Mouse (Mus musculus): ENCODE data around the gene Txndc11. TPM values are rescaled to one million over a fixed set of nuclear protein-coding genes. Genes with fewer than 3 reads are reported as not detected.

The Txndc11 gene
- total and polyA plus RNA-seq, 3 experiments: 24.9 to 33.7 TPM; not detected in 1

DNA sequence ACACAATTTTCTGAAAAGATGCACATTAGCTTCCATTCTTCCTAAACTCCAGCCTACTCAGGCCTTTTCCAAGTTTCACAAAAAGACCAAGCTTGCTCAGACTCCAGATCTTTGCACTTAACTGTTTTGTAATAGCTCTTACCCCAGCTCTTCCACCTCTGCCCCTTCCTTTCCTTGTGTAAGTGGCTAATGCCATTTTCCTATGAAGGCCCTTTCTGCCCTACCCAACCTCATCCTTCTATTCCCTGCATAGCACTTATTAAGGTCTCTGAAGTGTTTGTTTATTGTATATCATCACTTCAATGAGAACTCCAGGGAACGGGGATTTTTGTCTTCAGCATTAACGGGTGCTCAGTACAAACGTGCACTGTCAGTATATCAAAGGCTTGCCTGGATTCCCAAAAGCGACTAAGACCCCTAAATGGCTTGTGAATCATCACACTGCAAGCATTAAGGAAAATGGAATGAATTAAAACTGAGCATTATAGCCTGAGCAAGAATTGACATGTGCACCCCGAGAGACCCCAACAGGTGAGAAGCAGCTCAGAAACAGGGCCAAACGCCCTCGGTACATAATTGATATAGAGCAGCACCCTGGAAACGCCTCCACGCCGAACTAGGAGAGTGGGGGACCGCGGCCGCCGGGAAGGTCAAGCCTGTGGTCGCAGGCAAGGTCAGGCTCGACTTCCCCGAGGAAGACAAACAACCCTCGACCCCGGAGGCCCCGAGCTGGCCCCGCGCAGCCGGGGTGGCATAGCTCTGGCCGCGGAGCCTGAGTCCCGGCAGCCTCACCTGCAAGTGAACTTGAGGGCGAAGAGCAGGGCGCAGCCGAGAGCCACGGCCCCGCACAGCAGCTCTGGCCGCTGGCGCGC, 738 bp downstream of the Txndc11 start:
- Histone ChIP-seq H3K36me3 (ENCODE audit: control insufficient read depth in 1 of 2, insufficient read depth in 2 of 2, low read length in 2 of 2) (peaks cover 3 to 28% of the 10 kb centered on the region in 2 experiments), H3K9me3 (replicated peaks; ENCODE audit: insufficient read depth, low read length) (no peaks in the 10 kb centered on the region)
- peak; percentile 51 for DNase-seq (ENCODE audit: low read depth, low spot score)

DNA sequence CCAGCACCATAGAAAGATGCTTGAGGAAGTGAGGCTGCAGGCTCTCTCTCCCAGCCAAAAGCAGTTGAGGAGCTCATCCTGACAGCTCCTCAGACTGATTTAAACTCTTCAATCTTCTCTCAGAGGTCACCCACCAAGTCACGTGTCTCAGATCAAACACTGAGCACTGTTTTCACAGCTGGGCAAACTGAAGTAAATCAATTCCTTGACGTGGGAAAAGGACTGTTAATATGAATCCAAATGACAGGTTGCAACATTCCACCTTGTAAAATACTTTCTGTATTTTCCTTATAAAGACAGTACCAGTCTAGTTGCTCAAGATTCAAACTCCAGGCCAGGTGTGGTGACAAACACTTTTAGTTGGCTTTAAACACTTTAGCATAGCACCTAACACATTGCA, 1.6 kb downstream of the Txndc11 start:
- H3K9ac ChIP-seq (ENCODE audit: control insufficient read depth, low read depth, low read length, poor library complexity, severe bottlenecking): peak overlapping the region; percentile 96
- peaks cover 4 to 9% of the 10 kb centered on the region in 2 experiments for H3K4me1 ChIP-seq (ENCODE audit: control insufficient read depth in 1 of 2, insufficient read depth in 2 of 2, low read length in 2 of 2)
- peak overlapping the region; percentile 81 to 100; a peak in 3 of 4 replicates for H3K4me3 ChIP-seq (ENCODE audit: control insufficient read depth in 1 of 2, insufficient read depth in 1 of 2, low read depth in 2 of 2, low read length in 2 of 2)
- TF ChIP-seq KAT2A (conservative IDR thresholded peaks at IDR 0.05; ENCODE audit: low read depth, low read length): no peak
- no peak for TF ChIP-seq BHLHE40 (IDR thresholded peaks at IDR 0.05; ENCODE audit: borderline replicate concordance, low read depth, low read length)
- TF ChIP-seq NRF1 (IDR thresholded peaks at IDR 0.05; ENCODE audit: insufficient read depth, low read depth, low read length, poor library complexity, severe bottlenecking): no peak
- no peak for TF ChIP-seq MEF2A (IDR thresholded peaks at IDR 0.05; ENCODE audit: extremely low read depth, insufficient replicate concordance, low read depth, low read length, poor library complexity, severe bottlenecking)
- H3K27ac ChIP-seq (ENCODE audit: control insufficient read depth, low read depth, low read length): no peak overlapping the region
- no peaks in the 10 kb centered on the region for H3K27me3 ChIP-seq (ENCODE audit: control insufficient read depth in 1 of 2, insufficient read depth in 2 of 2, low read length in 2 of 2)
- peaks cover 34% of the 10 kb centered on the region for H3K79me2 ChIP-seq (ENCODE audit: control insufficient read depth, insufficient read depth, low read length, poor library complexity)
- peak; percentile 49 for DNase-seq (ENCODE audit: low read depth, low spot score)
- H3K36me3 ChIP-seq (ENCODE audit: control insufficient read depth in 1 of 2, insufficient read depth in 2 of 2, low read length in 2 of 2): peaks cover 7 to 28% of the 10 kb centered on the region in 2 experiments
- no peaks in the 10 kb centered on the region for H3K9me3 ChIP-seq (replicated peaks; ENCODE audit: insufficient read depth, low read length)

More for the DNA sequence above, 738 bp downstream of the Txndc11 start:
- Histone ChIP-seq H3K4me3 (ENCODE audit: control insufficient read depth in 1 of 2, insufficient read depth in 1 of 2, low read depth in 2 of 2, low read length in 2 of 2) (peak overlapping the region; percentile 81 to 100), H3K4me1 (ENCODE audit: control insufficient read depth in 1 of 2, insufficient read depth in 2 of 2, low read length in 2 of 2) (peaks cover 4 to 9% of the 10 kb centered on the region in 2 experiments), H3K27me3 (ENCODE audit: control insufficient read depth in 1 of 2, insufficient read depth in 2 of 2, low read length in 2 of 2) (no peaks in the 10 kb centered on the region), H3K27ac (ENCODE audit: control insufficient read depth, low read depth, low read length) (peak overlapping the region; percentile 79), H3K79me2 (ENCODE audit: control insufficient read depth, insufficient read depth, low read length, poor library complexity) (peaks cover 34% of the 10 kb centered on the region), H3K9ac (ENCODE audit: control insufficient read depth, low read depth, low read length, poor library complexity, severe bottlenecking) (peak overlapping the region; percentile 96)
- TF ChIP-seq HCFC1 (IDR thresholded peaks at IDR 0.05; ENCODE audit: low read depth, low read length): no peak
- TF ChIP-seq MAX (IDR thresholded peaks at IDR 0.05; ENCODE audit: low read length): peak; percentile 52; the same call in 1 of the 2 replicates
- TF ChIP-seq MXI1 (IDR thresholded peaks at IDR 0.05; ENCODE audit: low read depth, low read length): peak; percentile 46; the same call in 1 of the 2 replicates
- peak; percentile 10; the same call in 1 of the 2 replicates for TF ChIP-seq SMC3 (IDR thresholded peaks at IDR 0.05; ENCODE audit: low read depth, low read length)
- TF ChIP-seq CTCF (IDR thresholded peaks at IDR 0.05 in 2 of 3, conservative IDR thresholded peaks at IDR 0.05 in 1 of 3; ENCODE audit: control insufficient read depth in 1 of 3, insufficient read depth in 1 of 3, low read depth in 2 of 3, low read length in 3 of 3, poor library complexity in 1 of 3, severe bottlenecking in 1 of 3): no peak
- TF ChIP-seq NRF1 (IDR thresholded peaks at IDR 0.05; ENCODE audit: insufficient read depth, low read depth, low read length, poor library complexity, severe bottlenecking): no peak
- peak in 1 of 2 experiments; percentile 24; a peak in 1 of 4 replicates for TF ChIP-seq EP300 (IDR thresholded peaks at IDR 0.05; ENCODE audit: low read depth in 1 of 2, low read length in 2 of 2)
- no peak for TF ChIP-seq POLR2AphosphoS2 (IDR thresholded peaks at IDR 0.05; ENCODE audit: low read length)
- 0 out of 2 replicates have a peak, but pooled peaks have one; percentile 86 for TF ChIP-seq CHD1 (IDR thresholded peaks at IDR 0.05; ENCODE audit: low read depth, low read length)
- TF ChIP-seq MYC (IDR thresholded peaks at IDR 0.05; ENCODE audit: low read depth, low read length): 0 out of 2 replicates have a peak, but pooled peaks have one; percentile 28
- peak; percentile 28; the same call in 1 of the 2 replicates for TF ChIP-seq SIN3A (IDR thresholded peaks at IDR 0.05; ENCODE audit: low read length)
- no peak for TF ChIP-seq ETS1 (IDR thresholded peaks at IDR 0.05; ENCODE audit: low read depth, low read length)
- TF ChIP-seq NELFE (IDR thresholded peaks at IDR 0.05; ENCODE audit: low read depth, low read length): no peak; the same call in 1 of the 2 replicates
- TF ChIP-seq UBTF (IDR thresholded peaks at IDR 0.05; ENCODE audit: borderline replicate concordance, insufficient read depth, low read depth, low read length): no peak
- TF ChIP-seq BHLHE40 (IDR thresholded peaks at IDR 0.05; ENCODE audit: borderline replicate concordance, low read depth, low read length): no peak
- no peak for TF ChIP-seq E2F4 (IDR thresholded peaks at IDR 0.05; ENCODE audit: borderline replicate concordance, low read depth, low read length)
- TF ChIP-seq TAL1 (IDR thresholded peaks at IDR 0.05; ENCODE audit: low read length): no peak
- no peak for TF ChIP-seq MYB (IDR thresholded peaks at IDR 0.05; ENCODE audit: low read depth, low read length)
